Mouse (Mus musculus) G1E (cell line): ENCODE results near the gene Tgm1. TPM values are rescaled to one million over a fixed set of nuclear protein-coding genes. Genes with fewer than 3 reads are reported as not detected.
A peak's percentile ranks its signal among the peaks of the same experiment; 100 is the strongest.
"Not testable (repeated sequence)": the region's sequence is repeated elsewhere in the genome, so short reads cannot be mapped to it uniquely, and the experiment has no call there.

ENCODE experiments used
- ATAC-seq: 2 replicates; pipeline ENCODE4 v1.8.0; 2016; ENCODE audit warnings: mild to moderate bottlenecking; ENCODE audit not compliant: insufficient number of reproducible peaks, poor library complexity, low FRiP score, severe bottlenecking; ENCODE audit errors: extremely low read depth
- DNase-seq: peaks from one replicate; pipeline ENCODE4 v3.0.0; 2012; ENCODE audit warnings: low spot score
- H3K27me3 ChIP-seq: 2 replicates; pipeline ENCODE4 v1.6.1; 2012; ENCODE audit warnings: mild to moderate bottlenecking, low read length, inconsistent platforms; ENCODE audit not compliant: insufficient read depth
- H3K36me3 ChIP-seq: replicated peaks from 2 replicates; pipeline ENCODE3; 2012; ENCODE audit warnings: mild to moderate bottlenecking, inconsistent platforms
- H3K4me1 ChIP-seq: 2 replicates; pipeline ENCODE4 v1.6.1; 2012; ENCODE audit warnings: low read depth, low read length, inconsistent platforms, mixed read lengths; ENCODE audit not compliant: insufficient read depth
- H3K4me3 ChIP-seq: 2 replicates; pipeline ENCODE4 v1.5.1; 2012; ENCODE audit warnings: low read depth, mild to moderate bottlenecking, inconsistent platforms, low read length, moderate library complexity, mixed read lengths
- H3K9me3 ChIP-seq: replicated peaks from 2 replicates; pipeline ENCODE4 v1.6.1; 2012; ENCODE audit warnings: inconsistent platforms
- CTCF ChIP-seq: IDR thresholded peaks from 2 replicates; pipeline ENCODE4 v1.5.1; 2012; ENCODE audit warnings: low read depth, low read length, inconsistent platforms, mixed read lengths
- GATA1 ChIP-seq: IDR thresholded peaks from 2 replicates; pipeline ENCODE4 v1.6.1; 2012; ENCODE audit warnings: borderline replicate concordance, low read length, inconsistent platforms, mixed read lengths
- GATA2 ChIP-seq: IDR thresholded peaks from 2 replicates; pipeline ENCODE4 v1.6.1; 2012; ENCODE audit warnings: low read depth, low read length, inconsistent platforms, borderline replicate concordance
- POLR2AphosphoS5 ChIP-seq: IDR thresholded peaks from 2 replicates; pipeline ENCODE4 v1.6.1; 2012; ENCODE audit warnings: low read depth, low read length, inconsistent platforms; ENCODE audit not compliant: insufficient replicate concordance
- TAL1 ChIP-seq: conservative IDR thresholded peaks from 2 replicates; pipeline ENCODE4 v1.6.1; 2012; ENCODE audit warnings: low read depth, low read length, inconsistent platforms, mixed read lengths
- polyA plus RNA-seq: library from polyadenylated mRNA; stranded (reverse); fragments of >175 nt; gene quantifications from 2 replicates; pipeline ENCODE4 v1.2.3, GENCODE M21; 2012
- total RNA-seq, 2 experiments: library from RNA; stranded (forward) in 1 of 2; stranded (reverse) in 1 of 2; fragments of 200-1000 nt in 1 of 2; fragments of >200 nt in 1 of 2; fragmentation: Nextera tagmentation in 1 of 2; gene quantifications; 2 replicates each; pipeline ENCODE4 v1.2.3; 2014 to 2017

The Tgm1 gene
- total RNA-seq (2014; fragmentation: Nextera tagmentation), result 10.5 and 11.5 TPM in 2 replicates
- 11.7 and 13.1 TPM in 2 replicates for total RNA-seq (2017)
- 26.6 and 31.1 TPM in 2 replicates for polyA plus RNA-seq

GRCm38 (mm10) chr14:55713729-55714122 lies at the start of gene Tgm1:
Tgm1 (minus strand) TSS chr14:55713926.
- Histone ChIP-seq H3K9me3 (no peaks in the 10 kb centered on the region), H3K4me1 (peaks cover 72% of the 10 kb centered on the region), H3K27me3 (no peaks in the 10 kb centered on the region), H3K4me3 (peak within 1 kb of the TSS; percentile 75), H3K36me3 (peaks cover 57% of the 10 kb centered on the region)
- DNase-seq (no peak), ATAC-seq (no peak)
- TF ChIP-seq GATA2 (no peak), TAL1 (no peak), POLR2AphosphoS5 (no peak), GATA1 (no peak), CTCF (no peak)

GRCm38 (mm10) chr14:55763166-55763565 lies 49.4 kb upstream of the Tgm1 start:
- no peak overlapping the region for H3K4me3 ChIP-seq
- peaks cover 7% of the 10 kb centered on the region; the same call in 1 of the 2 replicates for H3K27me3 ChIP-seq
- H3K9me3 ChIP-seq, result peaks cover 9% of the 10 kb centered on the region
- peaks cover 7% of the 10 kb centered on the region for H3K36me3 ChIP-seq
- DNase-seq, result no peak
- ATAC-seq, result no peak
- no peak for TF ChIP-seq POLR2AphosphoS5
- TF ChIP-seq TAL1, result no peak
- no peak for TF ChIP-seq GATA1
- TF ChIP-seq CTCF, result no peak
- H3K4me1 ChIP-seq, result peaks cover 67% of the 10 kb centered on the region

GRCm38 (mm10) chr14:55762001-55762821 lies 48.5 kb upstream of the Tgm1 start:
- peaks cover 3% of the 10 kb centered on the region; the same call in 1 of the 2 replicates for H3K9me3 ChIP-seq
- TF ChIP-seq GATA2 (no peak), CTCF (no peak), POLR2AphosphoS5 (no peak), TAL1 (no peak), GATA1 (no peak)
- H3K27me3 ChIP-seq, result peaks cover 7% of the 10 kb centered on the region; the same call in 1 of the 2 replicates
- ATAC-seq (no peak), DNase-seq (no peak)
- peaks cover 14% of the 10 kb centered on the region for H3K36me3 ChIP-seq
- 0 out of 2 replicates have a peak overlapping the region, but pooled peaks have one; percentile 9 for H3K4me3 ChIP-seq
- H3K4me1 ChIP-seq, result peaks cover 63% of the 10 kb centered on the region

GRCm38 (mm10) chr14:55761163-55761562 lies 47.4 kb upstream of the Tgm1 start, which contains the start of gene Ltb4r2:
Ltb4r2 (plus strand) TSS chr14:55761428.
- Histone ChIP-seq H3K4me3 (0 out of 2 replicates have a peak within 1 kb of the TSS, but pooled peaks have one; percentile 9), H3K36me3 (peaks cover 21% of the 10 kb centered on the region), H3K4me1 (peaks cover 57% of the 10 kb centered on the region), H3K27me3 (peaks cover 7% of the 10 kb centered on the region; the same call in 1 of the 2 replicates), H3K9me3 (peaks cover 3% of the 10 kb centered on the region; the same call in 1 of the 2 replicates)
- TF ChIP-seq GATA1 (no peak), TAL1 (no peak), CTCF (no peak), GATA2 (no peak), POLR2AphosphoS5 (no peak)
- no peak for DNase-seq
- no peak for ATAC-seq

- peak; percentile 60 for TF ChIP-seq CTCF
- not testable (repeated sequence) for ATAC-seq, H3K9me3 ChIP-seq, DNase-seq, H3K4me3 ChIP-seq, H3K27me3 ChIP-seq
- Histone ChIP-seq H3K36me3 (peaks cover 31% of the 10 kb centered on the region), H3K4me1 (peaks cover 47% of the 10 kb centered on the region)
Observed at GRCm38 (mm10) chr14:55760156-55760555, 46.4 kb upstream of the Tgm1 start.

GRCm38 (mm10) chr14:55758363-55758784 lies 44.6 kb upstream of the Tgm1 start, which contains the start of gene Cideb:
Cideb (minus strand) TSS chr14:55758458.
- DNase-seq (no peak), ATAC-seq (no peak)
- H3K36me3 ChIP-seq, result peaks cover 49% of the 10 kb centered on the region
- TF ChIP-seq GATA2 (no peak), POLR2AphosphoS5 (no peak), GATA1 (no peak), TAL1 (no peak), CTCF (no peak)
- H3K4me3 ChIP-seq, result no peak within 1 kb of the TSS
- H3K4me1 ChIP-seq, result peaks cover 34% of the 10 kb centered on the region
- peaks cover 3% of the 10 kb centered on the region; the same call in 1 of the 2 replicates for H3K9me3 ChIP-seq
- H3K27me3 ChIP-seq, result peaks cover 7% of the 10 kb centered on the region; the same call in 1 of the 2 replicates
